Mouse (Mus musculus) layer of hippocampus, postnatal 36 days (tissue): ENCODE results near the gene Gm48551. TPM values are rescaled to one million over a fixed set of nuclear protein-coding genes. Genes with fewer than 3 reads are reported as not detected.

Experiments
- DNase-seq, 2 experiments: peaks; one replicate each; pipeline ENCODE4 v3.0.0; 2022
- microRNA-seq, 2 experiments: library from miRNA; unstranded; fragments of <30 nt; microRNA quantifications; one replicate each; pipeline ENCODE4 v1.2.0; 2021
- total RNA-seq, 2 experiments: library from RNA; stranded (reverse); gene quantifications; 2 replicates each; pipeline ENCODE4 v1.2.3; 2021

The Gm48551 gene
- total RNA-seq, 2 experiments from 2014 or later, result 4.0 to 6.6 TPM

- DNase-seq, result peak in 1 of 2 experiments; percentile 65
Measured at GRCm38 (mm10) chr10:81430831-81431525, 46.7 kb downstream of the Gm48551 start.

- DNase-seq, result peak in 1 of 2 experiments; percentile 60
Measured at GRCm38 (mm10) chr10:81431526-81432168, 47.4 kb downstream of the Gm48551 start.

- DNase-seq, result no peak
Measured at GRCm38 (mm10) chr10:81432169-81432867, 48.1 kb downstream of the Gm48551 start.

GRCm38 (mm10) chr10:81432868-81433262 is 48.6 kb downstream of the Gm48551 start:
- peak; percentile 89 to 92 for DNase-seq

- peak in 1 of 2 experiments; percentile 12 for DNase-seq
Measured at GRCm38 (mm10) chr10:81433541-81434289, 49.4 kb downstream of the Gm48551 start.

- peak in 1 of 2 experiments; percentile 4 for DNase-seq
Measured at GRCm38 (mm10) chr10:81434361-81435263, 50.3 kb downstream of the Gm48551 start.

GRCm38 (mm10) chr10:81435436-81435835 is 51.2 kb downstream of the Gm48551 start:
- peak; percentile 73 to 84 for DNase-seq

GRCm38 (mm10) chr10:81441019-81441418 is 56.8 kb downstream of the Gm48551 start:
- DNase-seq, result no peak

Small RNA genes within 50 kb of the gene (microRNA-seq; reads per million reads assigned to microRNA genes)
- 0.21 to 0.30 reads per million in 2 experiments for gene Mir1191b
- gene Mir6913, result 0.63 to 2.4 reads per million in 2 experiments

Other genes starting within 250 kb of the Gm48551 start
- gene Zbtb7a, start 249.2 kb upstream of the Gm48551 start, total RNA-seq, result 100 to 1,000 TPM; 109 to 116 TPM
- gene Pias4, start 216.5 kb upstream of the Gm48551 start, total RNA-seq, result 10 to 100 TPM; 26.2 to 29.8 TPM
- 100 to 1,000 TPM; 868 to 892 TPM for gene Eef2, start 207.8 kb upstream of the Gm48551 start, total RNA-seq
- gene Dapk3, start 201.5 kb upstream of the Gm48551 start, total RNA-seq, result 10 to 100 TPM; 65.6 to 77.8 TPM
- gene 4930442H23Rik, start 200.6 kb upstream of the Gm48551 start, total RNA-seq, result not detected
- gene Nmrk2, start 182.4 kb upstream of the Gm48551 start, total RNA-seq, result under 1 TPM; 0.20 to 0.25 TPM
- gene Atcay, start 153.6 kb upstream of the Gm48551 start, total RNA-seq, result 100 to 1,000 TPM; 150 TPM
- gene Zfr2, start 151.3 kb upstream of the Gm48551 start, total RNA-seq, result 10 to 100 TPM; 65.7 to 70.0 TPM
- gene Matk, start 131.5 kb upstream of the Gm48551 start, total RNA-seq, result 100 to 1,000 TPM; 227 to 236 TPM
- gene Mrpl54, start 117.5 kb upstream of the Gm48551 start, total RNA-seq, result 10 to 100 TPM; 32.3 to 36.0 TPM
- 10 to 100 TPM; 39.3 to 56.0 TPM for gene Apba3, start 117.5 kb upstream of the Gm48551 start, total RNA-seq
- gene Tjp3, start 92.9 kb upstream of the Gm48551 start, total RNA-seq, result 1 to 10 TPM in 1 of 2 experiments, under 1 TPM in 1; 0.65 to 1.7 TPM
- 100 to 1,000 TPM; 301 to 304 TPM for gene Pip5k1c, start 91.5 kb upstream of the Gm48551 start, total RNA-seq
- gene Cactin, start 63.4 kb upstream of the Gm48551 start, total RNA-seq, result 10 to 100 TPM; 28.9 to 30.1 TPM
- gene Tbxa2r, start 55.7 kb upstream of the Gm48551 start, total RNA-seq, result 1 to 10 TPM in 1 of 2 experiments, under 1 TPM in 1; 0.91 to 1.1 TPM
- gene Gipc3, start 41.2 kb upstream of the Gm48551 start, total RNA-seq, result 1 to 10 TPM; 1.7 to 1.9 TPM
- 10 to 100 TPM; 27.6 to 35.0 TPM for gene Hmg20b, start 34.0 kb upstream of the Gm48551 start, total RNA-seq
- gene Mfsd12, start 27.0 kb upstream of the Gm48551 start, total RNA-seq, result 10 to 100 TPM; 43.5 to 48.4 TPM
- gene 4930404N11Rik, start 18.6 kb upstream of the Gm48551 start, total RNA-seq, result 1 to 10 TPM; 1.6 to 1.9 TPM
- gene Fzr1, start 6.0 kb upstream of the Gm48551 start, total RNA-seq, result 10 to 100 TPM; 61.5 to 68.9 TPM
- 10 to 100 TPM; 72.5 to 76.9 TPM for gene Dohh, start within 50 bp of the Gm48551 start, total RNA-seq
- gene Gm48552, start 4.5 kb downstream of the Gm48551 start, total RNA-seq, result 1 to 10 TPM; 4.5 to 7.1 TPM
- gene Smim24, start 8.6 kb downstream of the Gm48551 start, total RNA-seq, result 1 to 10 TPM; 1.6 to 1.7 TPM
- gene Nfic, start 71.2 kb downstream of the Gm48551 start, total RNA-seq, result 10 to 100 TPM; 55.3 to 55.8 TPM
- gene Celf5, start 98.2 kb downstream of the Gm48551 start, total RNA-seq, result 100 to 1,000 TPM; 273 to 281 TPM
- gene Ncln, start 111.9 kb downstream of the Gm48551 start, total RNA-seq, result 10 to 100 TPM; 77.1 to 90.0 TPM
- under 1 TPM; 0.40 to 0.65 TPM for gene S1pr4, start 115.7 kb downstream of the Gm48551 start, total RNA-seq
- gene Gna15, start 139.8 kb downstream of the Gm48551 start, total RNA-seq, result 1 to 10 TPM; 3.0 to 3.4 TPM
- gene Gna11, start 160.7 kb downstream of the Gm48551 start, total RNA-seq, result 100 to 1,000 TPM; 113 to 117 TPM
- 100 to 1,000 TPM; 667 to 720 TPM for gene Aes, start 175.0 kb downstream of the Gm48551 start, total RNA-seq
- 10 to 100 TPM; 33.2 to 33.9 TPM for gene Tle2, start 190.1 kb downstream of the Gm48551 start, total RNA-seq
- gene Tle6, start 216.6 kb downstream of the Gm48551 start, total RNA-seq, result 1 to 10 TPM; 1.3 to 3.0 TPM
- 1 to 10 TPM; 3.6 to 3.9 TPM for gene BC025920, start 221.8 kb downstream of the Gm48551 start, total RNA-seq
- 10 to 100 TPM; 26.2 to 27.9 TPM for gene Sirt6, start 243.3 kb downstream of the Gm48551 start, total RNA-seq
- gene Ankrd24, start 244.1 kb downstream of the Gm48551 start, total RNA-seq, result 10 to 100 TPM; 31.6 to 41.0 TPM